Mouse (Mus musculus) C3H10T1/2 (cell line): Measurements from ENCODE around the gene Tfam. TPM values are rescaled to one million over a fixed set of nuclear protein-coding genes. Genes with fewer than 3 reads are reported as not detected.

Experiments used
- polyA plus RNA-seq, 2 experiments: library from polyadenylated mRNA; unstranded; fragments of >200 nt; fragmentation: generic; extraction: Trizol; gene quantifications; one replicate each; pipeline ENCODE4 v1.2.1; 2012; ENCODE audit warnings: missing spikeins in 2 of 2

Tfam gene
- polyA plus RNA-seq: 10 to 100 TPM in 1 of 2 experiments, 1 to 10 TPM in 1; 2.6 to 20.8 TPM

DNA sequence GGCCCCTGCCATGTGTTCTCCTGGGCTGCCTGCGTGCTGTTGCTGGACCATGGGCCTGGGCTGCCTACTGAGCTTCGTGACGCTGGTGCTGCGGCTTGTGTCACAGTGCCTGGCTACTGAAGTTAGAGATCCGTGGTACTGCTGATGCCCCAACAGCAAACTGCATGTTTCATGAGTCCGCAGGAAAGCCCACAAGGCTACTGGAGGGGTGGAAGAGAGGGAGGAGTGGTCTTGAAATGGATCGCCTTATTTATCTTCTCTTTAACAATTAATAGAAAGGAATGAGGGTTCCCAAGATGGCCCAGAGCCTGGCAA, at the start of gene Tfam:
Tfam (minus strand) TSS at position 41 of the 315 bp plus-strand sequence.

GRCm38 (mm10) chr10:71285126-71285580, 47.1 kb upstream of the Tfam start, which contains the start of gene Ube2d1:
TSS of gene Ube2d1 (minus strand) at chr10:71285262.

Other genes starting within 250 kb of the Tfam start
- gene Bicc1, start 78.6 kb downstream of the Tfam start, polyA plus RNA-seq: 10 to 100 TPM in 1 of 2 experiments, 1 to 10 TPM in 1; 2.9 to 29.7 TPM
- 10 to 100 TPM; 11.3 to 40.5 TPM for gene Ube2d1, start 47.0 kb upstream of the Tfam start, polyA plus RNA-seq
- gene Cisd1, start 106.7 kb upstream of the Tfam start, polyA plus RNA-seq: 100 to 1,000 TPM; 116 to 133 TPM
- 10 to 100 TPM in 1 of 2 experiments, 1 to 10 TPM in 1; 6.1 to 10.1 TPM for gene Ipmk, start 109.5 kb upstream of the Tfam start, polyA plus RNA-seq